Mouse (Mus musculus) heart, adult 18-20 months (tissue): ENCODE data around the gene Abhd4. TPM values are rescaled to one million over a fixed set of nuclear protein-coding genes. Genes with fewer than 3 reads are reported as not detected.

Experiments used
- DNase-seq, 2 experiments: peaks; one replicate each; pipeline ENCODE4 v3.0.0; 2021 to 2022; ENCODE audit warnings: mixed read lengths in 1 of 2
- long read RNA-seq, 2 experiments: library from polyadenylated mRNA; stranded (forward); transcript quantifications; one replicate each; pipeline ENCODE4 v2.0.0; 2021
- total RNA-seq, 2 experiments: library from RNA; stranded (reverse); gene quantifications; 2 replicates each; pipeline ENCODE4 v1.2.3; 2021

The Abhd4 gene
- 10 to 100 TPM; 38.2 to 43.4 TPM for total RNA-seq
- long read RNA-seq, experiment 1, transcript Abhd4-201 (7 exons, 2,401 nt) = major isoform, 28 of 49 reads
- long read RNA-seq, experiment 1, transcript Abhd4-202 (7 exons, 2,508 nt) = minor isoform, 13 of 49 reads
- long read RNA-seq, experiment 1, partial matches to known transcripts = 4 of 49 reads
- long read RNA-seq, experiment 1, other reads (novel, unspliced or antisense) = 4 of 49 reads
- long read RNA-seq, experiment 2, transcript Abhd4-201 (7 exons, 2,401 nt) = major isoform, 14 of 31 reads
- long read RNA-seq, experiment 2, transcript Abhd4-202 (7 exons, 2,508 nt) = minor isoform, 8 of 31 reads
- long read RNA-seq, experiment 2, partial matches to known transcripts = 4 of 31 reads
- long read RNA-seq, experiment 2, other reads (novel, unspliced or antisense) = 5 of 31 reads

GRCm38 (mm10) chr14:54253741-54254291, at the start of gene Abhd4, which contains the start of gene Dad1:
Abhd4 (plus strand) TSS chr14:54254188.
Dad1 (minus strand) TSS chr14:54254104.
- peak; percentile 98 for DNase-seq

DNA sequence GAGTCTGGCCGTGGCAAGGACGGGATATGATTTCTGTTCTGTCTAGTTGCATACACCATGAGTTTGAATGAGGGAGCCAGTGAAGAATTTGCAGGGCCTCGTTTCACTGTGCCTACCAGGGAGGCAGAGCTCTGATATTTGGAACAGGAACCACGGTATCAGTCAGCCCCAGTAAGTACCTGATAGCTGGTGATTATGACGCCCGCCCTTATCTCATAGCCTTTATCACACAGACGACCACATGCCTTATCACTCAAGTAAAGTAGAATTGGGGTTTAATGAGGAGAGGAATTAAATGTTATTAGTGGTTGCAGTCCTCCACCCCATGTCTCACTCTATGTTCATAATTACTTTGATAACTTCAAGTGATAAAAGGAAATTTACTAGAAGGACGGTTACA, 49.7 kb upstream of the Abhd4 start:
- no peak for DNase-seq

- DNase-seq = no peak
Measured at GRCm38 (mm10) chr14:54204786-54205185, 49.2 kb upstream of the Abhd4 start.

GRCm38 (mm10) chr14:54205904-54206303, 48.1 kb upstream of the Abhd4 start:
- DNase-seq = no peak

DNA sequence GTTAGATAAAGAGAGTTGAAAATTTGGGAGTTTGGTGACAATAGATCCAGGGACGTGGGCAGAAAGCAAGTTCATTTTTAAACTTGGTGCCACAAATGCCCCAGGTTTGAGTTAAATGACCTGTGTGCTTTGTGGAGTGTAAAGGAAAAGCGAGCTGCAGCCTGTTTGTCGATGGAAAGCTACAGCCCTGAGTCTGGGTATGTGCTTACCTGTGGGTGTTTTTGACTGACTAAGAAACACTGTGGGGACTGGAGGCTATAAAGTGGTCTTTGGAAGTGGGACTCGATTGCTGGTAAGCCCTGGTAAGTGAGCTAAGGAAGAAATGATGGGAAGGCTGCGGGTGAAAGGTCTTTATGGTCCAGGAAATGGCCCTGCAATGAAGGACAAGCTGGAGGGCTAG, 47.7 kb upstream of the Abhd4 start:
- no peak for DNase-seq

- DNase-seq = no peak
Measured at GRCm38 (mm10) chr14:54206750-54207550, 47.0 kb upstream of the Abhd4 start.

- no peak for DNase-seq
Measured at GRCm38 (mm10) chr14:54207924-54208323, 46.1 kb upstream of the Abhd4 start.

GRCm38 (mm10) chr14:54208741-54209140, 45.2 kb upstream of the Abhd4 start:
- DNase-seq = no peak

DNA sequence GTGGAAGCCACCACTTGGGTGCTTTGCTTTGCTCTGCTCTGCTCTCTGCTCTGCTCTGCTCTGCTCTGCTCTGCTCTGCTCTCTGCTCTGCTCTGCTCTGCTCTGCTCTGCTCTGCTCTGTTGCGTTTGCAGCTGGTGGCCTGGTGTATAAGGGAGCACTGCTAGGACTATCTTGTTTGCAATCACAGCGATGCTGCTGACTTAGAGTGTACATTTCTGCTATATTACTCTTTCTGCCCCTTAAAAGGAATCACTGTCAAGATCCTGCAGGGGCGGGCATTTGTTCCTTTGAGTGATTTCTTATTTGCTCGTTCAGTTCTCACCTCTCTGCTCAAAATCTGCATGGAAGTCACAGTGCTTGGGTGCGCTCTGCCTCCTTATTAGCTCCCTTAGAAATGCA, 44.1 kb upstream of the Abhd4 start:
- DNase-seq = no peak

GRCm38 (mm10) chr14:54210401-54210800, 43.6 kb upstream of the Abhd4 start:
- no peak for DNase-seq

- DNase-seq = no peak
Measured at GRCm38 (mm10) chr14:54211199-54211598, 42.8 kb upstream of the Abhd4 start.

DNA sequence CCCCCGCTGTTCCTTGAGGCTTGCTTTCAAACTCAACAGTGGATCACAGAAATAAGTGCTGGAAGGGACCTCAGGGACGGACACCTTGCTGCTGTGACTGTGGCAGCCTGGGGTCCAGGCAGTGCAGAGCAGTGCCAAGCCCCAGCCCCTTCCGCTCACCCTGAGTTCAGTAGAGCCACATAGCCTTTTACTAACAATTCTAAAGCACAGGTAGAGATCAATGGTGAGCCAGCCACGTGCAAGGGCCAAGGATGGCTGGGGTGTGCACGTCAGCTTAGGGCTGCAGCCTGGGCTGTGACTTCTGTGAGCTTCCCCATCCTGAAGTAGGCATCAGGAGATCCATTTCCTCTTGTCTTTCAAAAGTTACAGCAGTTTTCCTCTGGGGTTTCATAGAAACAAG, 42.2 kb upstream of the Abhd4 start:
- no peak for DNase-seq

GRCm38 (mm10) chr14:54213734-54214133, 40.3 kb upstream of the Abhd4 start:
- no peak for DNase-seq

DNA sequence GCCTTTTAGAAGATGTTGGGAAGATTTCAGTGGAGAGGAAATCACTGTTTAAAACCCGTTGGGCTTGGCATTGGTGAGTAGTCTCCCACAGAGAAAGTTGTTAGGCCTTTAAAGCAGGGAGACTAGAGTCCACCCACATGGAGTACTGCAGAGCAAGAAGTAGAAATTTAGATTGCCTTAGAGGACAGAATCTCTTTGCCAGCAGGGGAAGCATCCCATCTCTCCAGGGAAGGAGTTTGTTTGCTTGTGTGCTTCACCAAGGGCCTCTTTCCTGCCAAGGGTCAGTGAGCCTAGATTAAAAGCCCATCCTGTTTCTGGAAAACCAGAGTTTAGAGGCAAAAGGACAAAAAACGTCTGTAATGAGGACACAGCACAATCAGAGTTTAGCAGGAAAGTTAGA, 39.5 kb upstream of the Abhd4 start:
- DNase-seq = peak in 1 of 2 experiments; percentile 43

DNA sequence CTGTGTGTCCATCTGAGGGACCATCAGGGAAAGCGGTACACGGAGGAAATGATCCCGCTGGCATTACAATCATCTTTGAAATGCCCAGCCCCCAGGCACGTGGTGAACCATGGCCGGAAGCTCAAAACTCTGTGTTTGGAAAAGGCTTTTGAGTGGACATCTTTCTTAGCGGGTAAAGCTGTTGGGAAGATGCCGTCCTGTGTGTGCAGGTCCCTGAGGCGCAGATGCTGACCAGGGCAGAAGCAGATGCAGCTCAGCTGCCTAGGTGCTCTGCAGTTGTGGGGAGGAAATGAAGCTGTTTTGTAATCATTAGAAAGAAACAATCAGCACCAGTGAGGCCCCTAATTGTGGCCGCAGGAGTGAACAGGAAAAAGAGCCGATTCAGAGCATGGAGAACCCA, 39.1 kb upstream of the Abhd4 start:
- DNase-seq = no peak

- no peak for DNase-seq
Measured at GRCm38 (mm10) chr14:54216126-54216525, 37.9 kb upstream of the Abhd4 start.

- no peak for DNase-seq
Measured at GRCm38 (mm10) chr14:54218233-54218632, 35.8 kb upstream of the Abhd4 start.

GRCm38 (mm10) chr14:54218721-54219120, 35.3 kb upstream of the Abhd4 start:
- no peak for DNase-seq

DNA sequence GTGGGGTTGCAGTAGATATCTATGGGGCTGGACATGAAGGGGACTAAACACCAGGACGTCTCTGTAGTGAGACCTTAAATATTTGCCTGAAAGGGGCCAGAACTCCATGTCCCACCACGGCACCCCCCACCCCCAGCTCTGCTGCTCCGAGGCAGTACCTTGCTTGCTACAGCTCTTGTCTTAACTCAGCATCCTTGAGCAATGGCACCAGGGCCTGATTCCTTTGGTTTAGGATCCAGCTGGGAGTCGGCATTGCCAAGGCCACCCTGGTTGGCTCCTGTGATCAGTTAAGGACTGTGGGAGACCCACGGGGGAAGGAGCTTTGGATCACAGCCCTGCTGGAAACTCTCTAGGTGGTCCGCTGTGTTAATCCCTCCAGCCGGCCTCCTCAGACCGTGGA, 34.7 kb upstream of the Abhd4 start:
- DNase-seq = no peak

- no peak for DNase-seq
Measured at GRCm38 (mm10) chr14:54219849-54220248, 34.1 kb upstream of the Abhd4 start.

- DNase-seq = no peak
Measured at GRCm38 (mm10) chr14:54220726-54221494, 33.1 kb upstream of the Abhd4 start.

DNA sequence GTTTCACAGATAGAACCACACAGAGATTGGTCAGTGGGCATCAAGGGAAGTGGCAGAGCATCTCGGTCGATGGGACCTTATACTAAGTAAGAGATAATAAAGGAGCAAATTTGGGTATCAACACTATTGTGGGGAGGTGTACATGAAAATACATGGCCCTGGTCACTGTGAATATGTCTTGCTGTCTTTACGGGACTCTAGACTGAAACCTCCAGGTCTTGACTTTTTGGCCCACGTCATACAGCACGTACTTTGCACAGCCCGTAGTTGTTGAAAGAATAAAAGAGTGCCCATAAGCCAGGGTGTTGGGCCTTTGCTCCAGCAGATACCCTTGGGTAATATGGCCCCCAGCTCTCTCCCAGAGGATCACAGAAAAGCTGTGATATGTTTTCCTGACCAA, 32.3 kb upstream of the Abhd4 start:
- no peak for DNase-seq
